Mouse (Mus musculus): ENCODE results near the gene Arhgdib. TPM values are rescaled to one million over a fixed set of nuclear protein-coding genes. Genes with fewer than 3 reads are reported as not detected.

The Arhgdib gene
- total and polyA plus RNA-seq, 3 experiments = 321 to 1,150 (median 355) TPM

GRCm38 (mm10) chr6:136923532-136923931 is 18.2 kb downstream of the Arhgdib start, which contains the start of gene Pde6h:
Pde6h (plus strand) TSS chr6:136923832.
- H3K36me3 ChIP-seq (replicated peaks in 1 of 2; ENCODE audit: control insufficient read depth in 1 of 2, insufficient read depth in 1 of 2, low read length in 1 of 2) = peaks cover 60 to 87% of the 10 kb centered on the region in 2 experiments

GRCm38 (mm10) chr6:136922871-136923270 is 18.8 kb downstream of the Arhgdib start:
- TF ChIP-seq ZNF384 (IDR thresholded peaks at IDR 0.05; ENCODE audit: low read depth, low read length) (no peak), POLR2A (IDR thresholded peaks at IDR 0.05; ENCODE audit: low read depth, low read length) (peak; percentile 17; the same call in 1 of the 2 replicates)
- Histone ChIP-seq H3K9ac (ENCODE audit: insufficient read depth, low read depth) (no peak overlapping the region), H3K4me3 (replicated peaks in 1 of 3; ENCODE audit: low read depth in 2 of 3, low read length in 2 of 3, poor library complexity in 1 of 3) (no peak overlapping the region), H3K4me2 (ENCODE audit: insufficient read depth, low read depth, poor library complexity, severe bottlenecking) (no peak overlapping the region), H3K79me2 (replicated peaks; ENCODE audit: control insufficient read depth, extremely low read depth, insufficient read depth, poor library complexity, severe bottlenecking) (no peaks in the 10 kb centered on the region; the same call in 1 of the 2 replicates), H3K9me3 (replicated peaks; ENCODE audit: low read length) (no peaks in the 10 kb centered on the region), H3K27me3 (replicated peaks) (no peaks in the 10 kb centered on the region), H3K27ac (ENCODE audit: insufficient read depth, low read depth) (no peak overlapping the region), H3K36me3 (replicated peaks in 1 of 2; ENCODE audit: control insufficient read depth in 1 of 2, insufficient read depth in 1 of 2, low read length in 1 of 2) (peaks cover 53 to 87% of the 10 kb centered on the region in 2 experiments), H3K4me1 (ENCODE audit: control insufficient read depth in 1 of 2, insufficient read depth in 2 of 2) (peaks cover 0 to 34% of the 10 kb centered on the region in 2 experiments; a peak in 2 of 4 replicates)
- dilution Hi-C loops (cut with MboI; ENCODE audit: extremely low pct_ligation_motif_present, extremely low pct_unique_long_range_greater_than_20kb, low sequenced_read_pairs) = no loop called here
- no peak for DNase-seq (ENCODE audit: extremely low read depth)
- in situ Hi-C loops (cut with MboI; ENCODE audit: low pct_ligation_motif_present, low pct_unique_long_range_greater_than_20kb, low sequenced_read_pairs) = no loop called here

More at GRCm38 (mm10) chr6:136923532-136923931, 18.2 kb downstream of the Arhgdib start, which contains the start of gene Pde6h:
- Histone ChIP-seq H3K27me3 (replicated peaks) (no peaks in the 10 kb centered on the region), H3K79me2 (replicated peaks; ENCODE audit: control insufficient read depth, extremely low read depth, insufficient read depth, poor library complexity, severe bottlenecking) (peaks cover 2% of the 10 kb centered on the region; the same call in 1 of the 2 replicates), H3K4me1 (ENCODE audit: control insufficient read depth in 1 of 2, insufficient read depth in 2 of 2) (peaks cover 0 to 35% of the 10 kb centered on the region in 2 experiments; a peak in 2 of 4 replicates), H3K9me3 (replicated peaks; ENCODE audit: low read length) (no peaks in the 10 kb centered on the region), H3K4me2 (ENCODE audit: insufficient read depth, low read depth, poor library complexity, severe bottlenecking) (no peak within 1 kb of the TSS), H3K27ac (ENCODE audit: insufficient read depth, low read depth) (no peak within 1 kb of the TSS), H3K4me3 (replicated peaks in 1 of 3; ENCODE audit: low read depth in 2 of 3, low read length in 2 of 3, poor library complexity in 1 of 3) (no peak within 1 kb of the TSS), H3K9ac (ENCODE audit: insufficient read depth, low read depth) (no peak within 1 kb of the TSS)
- TF ChIP-seq IRF4 (IDR thresholded peaks at IDR 0.05; ENCODE audit: low read depth, low read length) (no peak), TBP (conservative IDR thresholded peaks at IDR 0.05; ENCODE audit: low read depth, low read length) (no peak), USF2 (conservative IDR thresholded peaks at IDR 0.05; ENCODE audit: low read depth, low read length) (no peak), PAX5 (IDR thresholded peaks at IDR 0.05; ENCODE audit: low read length) (no peak), EP300 (IDR thresholded peaks at IDR 0.05; ENCODE audit: low read length) (no peak), RAD21 (IDR thresholded peaks at IDR 0.05; ENCODE audit: low read depth, low read length) (no peak)
- dilution Hi-C loops (cut with MboI; ENCODE audit: extremely low pct_ligation_motif_present, extremely low pct_unique_long_range_greater_than_20kb, low sequenced_read_pairs) = no loop called here
- DNase-seq (ENCODE audit: extremely low read depth) = no peak
- in situ Hi-C loops (cut with MboI; ENCODE audit: low pct_ligation_motif_present, low pct_unique_long_range_greater_than_20kb, low sequenced_read_pairs) = no loop called here

- H3K9me3 ChIP-seq (replicated peaks; ENCODE audit: low read length) = no peaks in the 10 kb centered on the region
- no peak for DNase-seq (ENCODE audit: extremely low read depth)
- H3K4me3 ChIP-seq (replicated peaks in 1 of 3; ENCODE audit: low read depth in 2 of 3, low read length in 2 of 3, poor library complexity in 1 of 3) = no peak within 1 kb of the TSS
- no peak within 1 kb of the TSS for H3K27ac ChIP-seq (ENCODE audit: insufficient read depth, low read depth)
- peaks cover 0 to 33% of the 10 kb centered on the region in 2 experiments; a peak in 2 of 4 replicates for H3K4me1 ChIP-seq (ENCODE audit: control insufficient read depth in 1 of 2, insufficient read depth in 2 of 2)
- H3K9ac ChIP-seq (ENCODE audit: insufficient read depth, low read depth) = no peak within 1 kb of the TSS
- no peak for TF ChIP-seq MAX (IDR thresholded peaks at IDR 0.05; ENCODE audit: low read length)
- no peak for TF ChIP-seq ETS1 (conservative IDR thresholded peaks at IDR 0.05; ENCODE audit: low read depth, low read length)
- no peak for TF ChIP-seq TCF12 (IDR thresholded peaks at IDR 0.05; ENCODE audit: low read depth, low read length)
- TF ChIP-seq POLR2A (IDR thresholded peaks at IDR 0.05; ENCODE audit: low read depth, low read length) = no peak
- no peaks in the 10 kb centered on the region; the same call in 1 of the 2 replicates for H3K79me2 ChIP-seq (replicated peaks; ENCODE audit: control insufficient read depth, extremely low read depth, insufficient read depth, poor library complexity, severe bottlenecking)
- in situ Hi-C loops (cut with MboI; ENCODE audit: low pct_ligation_motif_present, low pct_unique_long_range_greater_than_20kb, low sequenced_read_pairs) = no loop called here
- peaks cover 47 to 84% of the 10 kb centered on the region in 2 experiments for H3K36me3 ChIP-seq (replicated peaks in 1 of 2; ENCODE audit: control insufficient read depth in 1 of 2, insufficient read depth in 1 of 2, low read length in 1 of 2)
- dilution Hi-C loops (cut with MboI; ENCODE audit: extremely low pct_ligation_motif_present, extremely low pct_unique_long_range_greater_than_20kb, low sequenced_read_pairs) = no loop called here
- no peaks in the 10 kb centered on the region for H3K27me3 ChIP-seq (replicated peaks)
- no peak within 1 kb of the TSS for H3K4me2 ChIP-seq (ENCODE audit: insufficient read depth, low read depth, poor library complexity, severe bottlenecking)
Observed at GRCm38 (mm10) chr6:136922080-136922479, 19.6 kb downstream of the Arhgdib start, which contains the start of gene Erp27. Erp27 (minus strand) TSS chr6:136922180.
